Mouse (Mus musculus) layer of hippocampus, postnatal 14 days (tissue): ENCODE results near the gene Fgr. TPM values are rescaled to one million over a fixed set of nuclear protein-coding genes. Genes with fewer than 3 reads are reported as not detected.

Experiments used
- DNase-seq, 2 experiments: peaks; one replicate each; pipeline ENCODE4 v3.0.0; 2021 to 2022; ENCODE audit warnings: low spot score in 2 of 2, mixed read lengths in 1 of 2
- total RNA-seq, 2 experiments: library from RNA; stranded (reverse); gene quantifications; 2 replicates each; pipeline ENCODE4 v1.2.3; 2021

The Fgr gene
- total RNA-seq, 2 experiments from 2014 or later, result not detected

- no peak for DNase-seq
These were observed 61.6 kb downstream of the Fgr start for GRCm38 (mm10) chr4:133035446-133035845.

GRCm38 (mm10) chr4:133035946-133036345, 62.1 kb downstream of the Fgr start:
- DNase-seq, result no peak

- no peak for DNase-seq
These were observed 63.4 kb downstream of the Fgr start for GRCm38 (mm10) chr4:133037293-133037692.

GRCm38 (mm10) chr4:133037798-133038197, 63.9 kb downstream of the Fgr start:
- DNase-seq, result no peak

GRCm38 (mm10) chr4:133038521-133039115, 64.7 kb downstream of the Fgr start:
- no peak for DNase-seq

- DNase-seq, result no peak
These were observed 65.4 kb downstream of the Fgr start for GRCm38 (mm10) chr4:133039116-133039819.

GRCm38 (mm10) chr4:133039832-133040231, 65.9 kb downstream of the Fgr start:
- DNase-seq, result no peak

GRCm38 (mm10) chr4:133040241-133040904, 66.5 kb downstream of the Fgr start:
- DNase-seq, result no peak

- DNase-seq, result no peak
These were observed 68.3 kb downstream of the Fgr start for GRCm38 (mm10) chr4:133042244-133042643.

GRCm38 (mm10) chr4:133042651-133043635, 69.0 kb downstream of the Fgr start:
- DNase-seq, result peak; percentile 68 to 78

GRCm38 (mm10) chr4:133043798-133044646, 70.1 kb downstream of the Fgr start:
- DNase-seq, result no peak

- no peak for DNase-seq
These were observed 70.8 kb downstream of the Fgr start for GRCm38 (mm10) chr4:133044647-133045094.

GRCm38 (mm10) chr4:133045771-133046474, 72.0 kb downstream of the Fgr start:
- no peak for DNase-seq

- no peak for DNase-seq
These were observed 72.9 kb downstream of the Fgr start for GRCm38 (mm10) chr4:133046691-133047352.

GRCm38 (mm10) chr4:133047353-133048105, 73.6 kb downstream of the Fgr start:
- no peak for DNase-seq

GRCm38 (mm10) chr4:133049071-133049920, 75.4 kb downstream of the Fgr start:
- DNase-seq, result no peak

- no peak for DNase-seq
These were observed 76.4 kb downstream of the Fgr start for GRCm38 (mm10) chr4:133050196-133050836.
